Mouse (Mus musculus): ENCODE measurements around the gene Gm7980.
"Not testable (repeated sequence)": the region's sequence is repeated elsewhere in the genome, so short reads cannot be mapped to it uniquely, and the experiment has no call there.

Gene Gm7980

GRCm38 (mm10) chr14:41907190-41907589, at the start of gene Gm7980:
Gm7980 (minus strand) TSS chr14:41907290.
- DNase-seq (ENCODE audit: extremely low spot score, low spot score) = not testable (repeated sequence)

- not testable (repeated sequence) for DNase-seq (ENCODE audit: extremely low spot score, low spot score)
These were observed 36.6 kb upstream of the Gm7980 start, which contains the start of gene 1700024B05Rik for GRCm38 (mm10) chr14:41943695-41944094. 1700024B05Rik (plus strand) TSS chr14:41943995.

- not testable (repeated sequence) for DNase-seq (ENCODE audit: extremely low spot score, low spot score)
These were observed 17.6 kb upstream of the Gm7980 start, which contains the start of gene 1700049E17Rik1 for GRCm38 (mm10) chr14:41924649-41925048. 1700049E17Rik1 (plus strand) TSS chr14:41924949.

Data from neural tube, embryonic 10.5 days (tissue).